Mouse (Mus musculus) heart, postnatal 0 days (tissue): ENCODE measurements around the gene Sinhcaf.

Source experiments
- CTCF ChIP-seq: IDR thresholded peaks from 2 replicates; pipeline ENCODE4 v1.5.1; 2016; ENCODE audit warnings: antibody characterized with exemption, control low read depth, low read depth
- EP300 ChIP-seq: IDR thresholded peaks from 2 replicates; pipeline ENCODE4 v1.6.1; 2016; ENCODE audit warnings: antibody characterized with exemption, low read depth

DNA sequence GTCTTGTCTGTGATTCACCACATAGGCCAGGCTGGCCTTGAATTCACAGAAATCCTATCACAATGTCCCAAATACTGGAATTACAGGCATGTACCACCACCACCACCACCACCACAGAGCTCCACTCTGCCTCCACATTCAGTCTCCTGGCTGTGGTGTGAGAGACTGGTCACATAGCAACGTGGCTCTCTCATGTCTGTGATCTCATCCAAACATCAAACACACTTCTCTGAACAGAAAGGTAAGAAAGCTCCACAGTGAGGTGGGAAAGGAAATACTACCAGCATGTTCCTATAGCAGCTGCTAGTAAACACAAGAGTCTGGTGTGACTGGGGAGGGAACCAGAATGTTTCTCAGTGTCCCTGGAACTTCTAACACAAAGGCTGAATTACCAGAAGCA, 15.0 kb upstream of the Sinhcaf start:
- no peak for TF ChIP-seq CTCF
- no peak for TF ChIP-seq EP300
